Mouse (Mus musculus) midbrain, embryonic 12.5 days (tissue): ENCODE data around the gene Fbxo4. TPM values are rescaled to one million over a fixed set of nuclear protein-coding genes. Genes with fewer than 3 reads are reported as not detected.
A peak's percentile ranks its signal among the peaks of the same experiment; 100 is the strongest.

Experiments
- ATAC-seq: fragments of 200-750 bp; cut with Nextera tagmentation; 2 replicates; pipeline ENCODE4 v1.8.0; 2017; ENCODE audit warnings: low read depth, moderate TSS enrichment, moderate library complexity; ENCODE audit not compliant: low FRiP score
- H3K27ac ChIP-seq: fragments of 300-500 bp; sonication (generic); replicated peaks from 2 replicates; pipeline ENCODE4 v1.5.1; 2016; ENCODE audit warnings: mild to moderate bottlenecking
- H3K27me3 ChIP-seq: fragments of 300-500 bp; sonication (generic); 2 replicates; pipeline ENCODE4 v1.6.1; 2016; ENCODE audit warnings: mild to moderate bottlenecking
- H3K36me3 ChIP-seq: fragments of 300-500 bp; sonication (generic); 2 replicates; pipeline ENCODE4 v1.6.1; 2016
- H3K4me1 ChIP-seq: fragments of 300-500 bp; sonication (generic); 2 replicates; pipeline ENCODE4 v1.6.1; 2016
- H3K4me2 ChIP-seq: fragments of 300-500 bp; sonication (generic); replicated peaks from 2 replicates; pipeline ENCODE4 v1.6.1; 2016; ENCODE audit warnings: mild to moderate bottlenecking, moderate library complexity
- H3K4me3 ChIP-seq: fragments of 300-500 bp; sonication (generic); 2 replicates; pipeline ENCODE4 v1.5.1; 2016; ENCODE audit warnings: mild to moderate bottlenecking
- H3K9ac ChIP-seq: fragments of 300-500 bp; sonication (generic); replicated peaks from 2 replicates; pipeline ENCODE4 v1.6.1; 2016; ENCODE audit warnings: mild to moderate bottlenecking, moderate library complexity
- H3K9me3 ChIP-seq: fragments of 300-500 bp; sonication (generic); 2 replicates; pipeline ENCODE4 v1.6.1; 2016; ENCODE audit warnings: mild to moderate bottlenecking
- WGBS: fragments of 180-500 bp; shearing (Covaris S2); methylation state at CpG from one replicate; pipeline ENCODE4 v1.1.7; 2016; 5-methylcytosine and 5-hydroxymethylcytosine counted together
- polyA plus RNA-seq: library from polyadenylated mRNA; unstranded; fragments of >200 nt; fragmentation: Nextera tagmentation; extraction: Ambion mirVana; gene quantifications from 2 replicates; pipeline ENCODE4 v1.2.1, GENCODE M21; 2016

Fbxo4 gene
- 6.6 and 7.8 TPM in 2 replicates for polyA plus RNA-seq

DNA sequence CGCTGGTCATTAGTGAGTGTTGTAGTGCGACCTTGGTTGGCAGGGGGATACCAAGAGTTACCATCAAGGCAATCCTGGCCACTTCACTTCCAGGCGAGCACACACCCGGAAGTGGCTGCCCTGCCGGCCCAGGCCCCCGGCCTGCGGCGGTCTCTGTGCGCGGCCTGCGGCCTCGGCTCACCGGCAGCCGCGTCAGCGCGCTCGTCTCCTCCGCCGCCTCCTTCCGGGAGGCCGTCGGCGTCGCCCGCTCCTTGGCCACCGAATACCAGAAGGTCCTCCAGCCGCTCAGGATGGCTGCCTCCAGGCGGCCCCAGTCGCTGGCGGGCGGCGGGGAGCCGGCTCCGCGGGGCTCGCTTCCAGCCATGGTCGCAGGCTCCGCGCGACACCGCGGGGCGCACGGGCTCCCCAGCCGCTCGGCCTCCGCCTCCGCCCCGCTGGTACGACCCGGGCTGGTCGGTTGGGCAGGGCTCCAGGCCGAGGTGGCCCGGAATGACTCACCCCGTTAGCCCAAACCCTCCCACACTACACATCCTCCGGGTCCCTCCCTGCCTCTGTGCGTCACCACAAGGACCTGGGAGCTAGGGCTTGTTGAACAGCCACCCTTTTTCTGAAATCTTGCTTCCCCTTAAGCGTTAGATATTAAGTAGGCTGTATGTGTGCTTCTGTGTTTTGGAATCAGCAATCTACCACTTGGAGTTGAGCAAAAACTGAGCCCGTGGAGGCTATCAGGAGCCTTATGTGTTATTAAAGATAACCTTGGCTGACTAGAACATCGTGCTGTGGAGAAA lies at the start of gene Fbxo4:
TSS of gene Fbxo4 (minus strand) at position 513 of the 788 bp plus-strand sequence.
- peak within 1 kb of the TSS; percentile 90 for H3K9ac ChIP-seq
- H3K4me2 ChIP-seq, result peak within 1 kb of the TSS; percentile 67
- H3K4me3 ChIP-seq, result peak within 1 kb of the TSS; percentile 71
- peak; percentile 96 for ATAC-seq
- WGBS, result 2% methylated on average over 61 of the region's 61 CpGs
- H3K9me3 ChIP-seq, result no peaks in the 10 kb centered on the region
- H3K27me3 ChIP-seq, result no peaks in the 10 kb centered on the region
- H3K4me1 ChIP-seq, result no peaks in the 10 kb centered on the region
- H3K36me3 ChIP-seq, result peaks cover 7% of the 10 kb centered on the region; the same call in 1 of the 2 replicates
- H3K27ac ChIP-seq, result peak within 1 kb of the TSS; percentile 96

DNA sequence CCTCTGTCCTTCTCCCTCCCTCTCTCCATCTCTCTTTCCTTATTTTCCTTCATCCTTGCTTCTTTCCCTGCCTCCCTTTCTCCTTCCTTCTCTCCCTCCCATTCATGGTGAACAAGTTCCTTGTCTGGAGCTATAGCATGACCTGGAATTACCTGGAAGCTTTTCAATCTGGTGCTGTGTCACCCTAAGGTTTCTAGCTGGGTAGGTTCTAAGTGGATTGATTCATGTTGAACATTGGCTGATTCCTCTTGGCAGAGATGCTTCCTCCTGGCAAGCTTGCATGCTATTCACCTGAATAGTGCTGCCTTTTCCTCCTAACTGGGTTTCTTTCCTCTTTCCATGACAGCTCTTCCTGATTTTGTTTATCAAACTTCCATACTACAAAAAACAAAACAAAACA lies 49.6 kb upstream of the Fbxo4 start:
- Histone ChIP-seq H3K4me3 (no peak overlapping the region), H3K27ac (no peak overlapping the region), H3K9ac (no peak overlapping the region), H3K4me2 (no peak overlapping the region), H3K9me3 (no peaks in the 10 kb centered on the region), H3K4me1 (peaks cover 13% of the 10 kb centered on the region), H3K36me3 (no peaks in the 10 kb centered on the region), H3K27me3 (no peaks in the 10 kb centered on the region)
- ATAC-seq, result no peak

- Histone ChIP-seq H3K4me2 (no peak overlapping the region), H3K4me3 (no peak overlapping the region), H3K36me3 (no peaks in the 10 kb centered on the region), H3K27ac (no peak overlapping the region), H3K9ac (no peak overlapping the region), H3K4me1 (peaks cover 13% of the 10 kb centered on the region), H3K9me3 (no peaks in the 10 kb centered on the region), H3K27me3 (no peaks in the 10 kb centered on the region)
- no peak for ATAC-seq
- 72% methylated on average over 6 of the region's 6 CpGs for WGBS
Observed at GRCm38 (mm10) chr15:4028411-4028700, 49.0 kb upstream of the Fbxo4 start.

DNA sequence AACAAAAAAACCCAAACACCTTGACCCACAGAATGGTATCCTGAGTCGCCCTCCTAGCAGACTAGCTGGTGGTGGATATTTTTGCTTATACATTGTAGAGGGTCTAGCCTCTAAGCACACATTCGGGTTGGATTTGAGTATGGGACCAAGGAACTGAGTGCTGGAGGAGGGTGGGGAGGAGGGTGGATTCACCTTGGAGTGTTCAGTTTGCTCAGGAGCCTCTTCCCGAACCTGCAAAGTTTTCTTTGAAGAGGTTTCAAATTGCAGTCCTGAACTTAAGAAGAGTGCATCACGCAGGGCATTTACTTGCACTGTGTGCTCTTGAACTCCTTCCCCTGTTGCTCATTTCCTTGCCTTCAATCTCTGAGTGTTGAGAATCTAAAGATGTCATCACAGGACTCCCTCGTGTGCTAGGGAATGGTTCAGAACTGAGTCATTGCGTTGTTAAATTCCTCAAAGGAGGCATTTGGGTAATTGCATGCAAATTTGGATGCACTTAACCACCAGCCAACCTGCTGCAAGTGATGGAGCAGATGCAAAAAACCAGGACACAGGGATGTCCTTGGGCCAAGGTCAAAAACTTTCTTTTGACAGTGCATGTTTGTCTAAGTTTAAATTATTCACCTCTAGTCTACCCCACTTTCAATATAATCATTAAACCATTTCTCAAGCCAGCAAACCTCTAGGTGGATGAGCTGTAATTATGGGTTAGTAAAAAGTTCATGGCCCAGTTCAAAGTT lies 48.5 kb upstream of the Fbxo4 start:
- Histone ChIP-seq H3K27me3 (no peaks in the 10 kb centered on the region), H3K27ac (peak overlapping the region; percentile 90; the same call in 1 of the 2 replicates), H3K36me3 (no peaks in the 10 kb centered on the region), H3K4me3 (peak overlapping the region; percentile 76), H3K9ac (peak overlapping the region; percentile 72), H3K4me1 (peaks cover 13% of the 10 kb centered on the region), H3K4me2 (peak overlapping the region; percentile 62), H3K9me3 (no peaks in the 10 kb centered on the region)
- 11% methylated on average over 6 of the region's 6 CpGs for WGBS
- ATAC-seq, result 0 out of 2 replicates have a peak, but pooled peaks have one; percentile 7

- peak overlapping the region; percentile 76 for H3K4me3 ChIP-seq
- no peaks in the 10 kb centered on the region for H3K36me3 ChIP-seq
- H3K4me2 ChIP-seq, result peak overlapping the region; percentile 62
- peak overlapping the region; percentile 72 for H3K9ac ChIP-seq
- H3K27ac ChIP-seq, result peak overlapping the region; percentile 90
- ATAC-seq, result peak; percentile 79
- WGBS, result under 1% methylated on average over 64 of the region's 65 CpGs
- H3K27me3 ChIP-seq, result no peaks in the 10 kb centered on the region
- no peaks in the 10 kb centered on the region for H3K9me3 ChIP-seq
- H3K4me1 ChIP-seq, result peaks cover 13% of the 10 kb centered on the region
Observed at GRCm38 (mm10) chr15:4026831-4027584, 47.6 kb upstream of the Fbxo4 start.

DNA sequence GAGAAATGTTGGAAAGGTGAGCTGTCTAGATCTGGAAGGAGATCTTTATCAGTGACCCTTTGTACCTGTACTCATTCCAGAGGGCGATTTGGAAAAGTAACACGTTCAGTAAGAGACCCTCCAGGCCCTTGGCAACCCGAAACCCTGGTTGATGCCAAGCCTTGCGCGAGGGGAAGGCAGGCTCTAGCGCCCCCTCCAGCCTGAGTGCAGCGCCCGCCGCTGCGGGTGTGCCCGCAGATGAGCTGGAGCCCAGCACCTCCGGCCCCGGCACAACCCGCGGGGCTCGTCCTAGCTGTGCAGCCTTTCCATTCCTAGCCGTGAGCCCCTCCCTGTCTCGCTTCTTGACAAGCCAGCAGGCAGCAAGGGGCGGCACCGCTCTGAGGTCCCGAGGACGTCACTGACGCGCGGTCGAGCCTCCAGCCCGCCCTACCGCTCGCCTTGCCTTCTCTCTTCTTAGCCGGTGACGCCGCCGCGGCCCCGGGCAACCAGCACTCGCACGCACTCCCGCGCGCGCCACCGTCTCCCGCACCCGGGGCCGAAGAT lies 46.9 kb upstream of the Fbxo4 start, which contains the start of gene Oxct1:
TSS of gene Oxct1 (plus strand) at position 153 of the 543 bp plus-strand sequence.
- peak within 1 kb of the TSS; percentile 76 for H3K4me3 ChIP-seq
- H3K4me1 ChIP-seq, result peaks cover 13% of the 10 kb centered on the region
- under 1% methylated on average over 45 of the region's 45 CpGs for WGBS
- H3K9me3 ChIP-seq, result no peaks in the 10 kb centered on the region
- H3K9ac ChIP-seq, result peak within 1 kb of the TSS; percentile 72
- H3K27ac ChIP-seq, result peak within 1 kb of the TSS; percentile 90
- no peaks in the 10 kb centered on the region for H3K27me3 ChIP-seq
- no peaks in the 10 kb centered on the region for H3K36me3 ChIP-seq
- peak; percentile 95 for ATAC-seq
- H3K4me2 ChIP-seq, result peak within 1 kb of the TSS; percentile 62

DNA sequence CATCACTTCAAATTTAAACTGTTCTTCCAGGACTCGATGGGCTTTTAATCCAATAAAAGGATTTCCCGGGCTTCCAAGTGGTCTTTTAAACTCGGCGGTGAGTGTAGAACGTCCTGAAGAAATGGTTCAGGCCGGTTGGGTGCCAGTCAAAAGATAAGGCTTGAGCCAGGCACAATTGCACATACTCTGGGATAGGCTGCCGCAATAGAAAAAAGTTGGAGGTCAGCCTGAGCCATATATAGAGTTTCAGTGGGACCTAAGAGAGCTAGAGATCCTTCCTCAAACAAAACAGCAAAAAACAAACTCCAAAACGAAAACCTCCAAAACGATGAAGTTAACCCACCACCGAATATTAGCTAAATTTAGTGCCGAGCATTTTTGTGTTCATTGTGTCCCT lies 46.1 kb upstream of the Fbxo4 start:
- H3K4me3 ChIP-seq, result peak overlapping the region; percentile 76; the same call in 1 of the 2 replicates
- 46% methylated on average over 11 of the region's 11 CpGs for WGBS

GRCm38 (mm10) chr15:4024726-4025507 lies 45.5 kb upstream of the Fbxo4 start:
- Histone ChIP-seq H3K4me2 (no peak overlapping the region), H3K27ac (no peak overlapping the region), H3K4me1 (peaks cover 13% of the 10 kb centered on the region), H3K36me3 (no peaks in the 10 kb centered on the region), H3K4me3 (no peak overlapping the region), H3K9ac (no peak overlapping the region), H3K27me3 (no peaks in the 10 kb centered on the region), H3K9me3 (no peaks in the 10 kb centered on the region)
- no peak for ATAC-seq
- 79% methylated on average over 13 of the region's 13 CpGs for WGBS

More for the DNA sequence above, 46.1 kb upstream of the Fbxo4 start:
- Histone ChIP-seq H3K27me3 (no peaks in the 10 kb centered on the region), H3K27ac (no peak overlapping the region; the same call in 1 of the 2 replicates), H3K9me3 (no peaks in the 10 kb centered on the region), H3K9ac (no peak overlapping the region), H3K4me1 (peaks cover 13% of the 10 kb centered on the region), H3K4me2 (peak overlapping the region; percentile 62), H3K36me3 (no peaks in the 10 kb centered on the region)
- ATAC-seq, result no peak

- H3K4me3 ChIP-seq, result no peak overlapping the region
- H3K4me2 ChIP-seq, result no peak overlapping the region
- no peaks in the 10 kb centered on the region for H3K27me3 ChIP-seq
- H3K9me3 ChIP-seq, result no peaks in the 10 kb centered on the region
- 91% methylated on average over 2 of the region's 2 CpGs for WGBS
- no peak for ATAC-seq
- no peaks in the 10 kb centered on the region for H3K36me3 ChIP-seq
- H3K9ac ChIP-seq, result no peak overlapping the region
- peaks cover 13% of the 10 kb centered on the region for H3K4me1 ChIP-seq
- H3K27ac ChIP-seq, result no peak overlapping the region
Observed at GRCm38 (mm10) chr15:4023747-4024146, 44.4 kb upstream of the Fbxo4 start.

DNA sequence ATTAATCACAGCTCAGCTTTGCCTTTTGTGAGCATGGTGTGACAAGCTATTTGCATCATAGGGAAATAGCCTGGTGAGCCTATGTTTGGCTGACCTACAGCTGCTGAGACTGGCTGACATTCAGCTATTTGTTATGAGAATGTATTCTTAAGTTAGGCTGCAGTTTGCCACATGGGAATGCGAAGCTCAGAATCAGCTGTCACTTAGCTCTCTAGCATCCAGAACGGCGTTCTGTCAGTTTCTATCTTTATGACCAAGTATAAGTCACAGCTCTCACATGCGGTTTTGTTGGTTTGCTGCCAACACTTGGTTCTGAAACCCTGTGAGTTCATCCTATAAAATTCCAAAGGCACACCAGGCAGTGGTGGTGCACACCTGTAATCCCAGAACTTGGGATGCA lies 41.3 kb upstream of the Fbxo4 start:
- H3K27ac ChIP-seq, result no peak overlapping the region
- H3K9me3 ChIP-seq, result no peaks in the 10 kb centered on the region
- no peak overlapping the region for H3K9ac ChIP-seq
- H3K4me1 ChIP-seq, result peaks cover 2% of the 10 kb centered on the region
- H3K27me3 ChIP-seq, result no peaks in the 10 kb centered on the region
- no peak overlapping the region for H3K4me3 ChIP-seq
- 80% methylated on average over 4 of the region's 4 CpGs for WGBS
- no peaks in the 10 kb centered on the region for H3K36me3 ChIP-seq
- ATAC-seq, result no peak
- no peak overlapping the region for H3K4me2 ChIP-seq

DNA sequence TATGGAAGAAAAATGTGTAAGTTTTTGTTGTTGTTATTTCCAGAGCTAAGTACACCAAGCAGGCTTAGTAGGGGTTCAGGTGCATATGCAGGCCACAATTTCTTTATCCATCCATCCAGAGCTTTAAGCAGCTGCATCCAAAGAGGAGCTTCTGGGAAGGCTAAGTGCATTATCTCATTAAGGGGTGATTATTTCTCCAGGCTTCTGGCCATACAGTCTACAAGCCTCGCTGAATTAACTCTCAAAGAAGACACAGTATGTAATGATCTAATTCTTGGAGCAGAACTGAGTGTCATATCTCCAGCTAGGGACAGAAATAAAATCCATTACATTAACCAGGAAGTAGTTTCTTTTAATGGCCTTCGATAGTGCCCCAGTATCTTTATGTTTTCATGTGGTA lies 34.5 kb upstream of the Fbxo4 start:
- ATAC-seq, result no peak
- H3K4me2 ChIP-seq, result no peak overlapping the region
- no peaks in the 10 kb centered on the region for H3K36me3 ChIP-seq
- no peaks in the 10 kb centered on the region for H3K27me3 ChIP-seq
- H3K4me1 ChIP-seq, result no peaks in the 10 kb centered on the region
- no peak overlapping the region for H3K9ac ChIP-seq
- no peak overlapping the region for H3K27ac ChIP-seq
- H3K4me3 ChIP-seq, result no peak overlapping the region
- 78% methylated on average over 2 of the region's 2 CpGs for WGBS
- no peaks in the 10 kb centered on the region for H3K9me3 ChIP-seq
